Mouse (Mus musculus): ENCODE measurements around the gene Pdia3.

DNA sequence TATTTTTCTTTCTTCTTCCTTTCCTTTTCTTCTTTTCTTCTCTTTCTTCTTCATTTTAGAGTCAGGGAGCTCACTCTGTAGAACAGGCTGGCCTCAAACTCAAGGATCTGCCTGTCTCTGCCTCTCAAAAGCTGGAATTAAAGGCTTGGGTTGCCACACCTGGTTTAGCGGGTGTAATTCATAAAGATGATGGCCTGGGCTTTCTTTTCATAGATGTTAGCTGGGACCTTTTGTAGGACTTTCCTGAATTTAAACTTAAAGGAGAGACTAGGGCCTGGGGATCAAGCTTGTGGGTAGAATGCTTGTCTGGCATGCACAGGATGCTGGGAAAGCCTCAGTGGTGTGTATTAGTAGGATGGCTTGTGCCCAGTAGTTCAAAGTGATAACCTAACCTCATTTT lies 30.6 kb downstream of the Pdia3 start, which contains the start of gene Ell3:
- TF ChIP-seq CTCF (IDR thresholded peaks at IDR 0.05; ENCODE audit: control insufficient read depth, insufficient read depth, low read length) = no peak
- TF ChIP-seq POLR2A (IDR thresholded peaks at IDR 0.05; ENCODE audit: borderline replicate concordance, control insufficient read depth, low read depth, low read length) = no peak

All from bone marrow, adult 2 months (tissue).